ENCODE assay signal across 12 mouse cellular contexts in genomic region chr9:61554611-61555010, GRCm38 (mm10).
DNase-seq lines count a peak whose midpoint lies in the region; ATAC-seq and TF ChIP-seq lines count a peak whose summit lies in the region.
"Had no signal": no experiment of that assay in that cellular context is flagged by ENCODE, and none has a peak within 500 bp of the region (broad histone marks: within the 10 kb centered on the region; RNA-seq: fewer than 3 reads in every experiment).

No protein-coding gene starts in this region.

- no peak for TF ChIP-seq POLR2A in heart, adult 2 months (IDR thresholded peaks at IDR 0.05; ENCODE audit: insufficient read depth, low read depth, low read length)

- H3K4me1 ChIP-seq in heart, adult 2 months (ENCODE audit: control insufficient read depth, insufficient read depth, low read length): peaks cover 4% of the 10 kb centered on the region; the same call in 1 of the 2 replicates
- no peaks in the 10 kb centered on the region for H3K4me1 ChIP-seq in heart, embryonic 12.5 days (replicated peaks)

- peak; percentile 30 to 68 for DNase-seq in heart, adult 2 months
- DNase-seq in adrenal gland, adult 2 months: peak; percentile 86
- DNase-seq in gastrocnemius, postnatal 10 days: peak; percentile 13
- peak; percentile 13 for DNase-seq in lung, postnatal 36 days
- DNase-seq in thymus, postnatal 14 days: no peak
- DNase-seq in ovary, postnatal 10 days (ENCODE audit: low spot score): no peak
- no peak for DNase-seq in left cerebral cortex, postnatal 36 days (ENCODE audit: low spot score in 2 of 2)
- DNase-seq: cerebellum, adult 9-10 months had no signal

- H3K36me3 ChIP-seq in heart, adult 2 months (ENCODE audit: control insufficient read depth, insufficient read depth, low read length): no peaks in the 10 kb centered on the region
- no peaks in the 10 kb centered on the region for H3K36me3 ChIP-seq in heart, embryonic 12.5 days
- H3K36me3 ChIP-seq: embryonic facial prominence, embryonic 13.5 days; limb, embryonic 15.5 days had no signal

- intact Hi-C loops in heart, adult 2 months (cut with DNase I): loop anchor here (5.0 to 10.0 kb wide), 2 partner anchors 97 to 140 kb away; no protein-coding TSS in a partner anchor
- intact Hi-C loops in left cerebral cortex, postnatal 36 days (cut with DNase I): loop anchor here (5.0 kb wide), 1 partner anchor 182 kb away; the partner anchor contains the start of gene Tle3

- ATAC-seq in heart, embryonic 12.5 days (ENCODE audit: insufficient number of reproducible peaks, low FRiP score): no peak
- ATAC-seq: intestine, embryonic 16.5 days had no signal

- no peak overlapping the region for H3K4me3 ChIP-seq in heart, adult 2 months
- no peak overlapping the region for H3K4me3 ChIP-seq in heart, embryonic 12.5 days
- H3K4me3 ChIP-seq: embryonic facial prominence, embryonic 13.5 days; limb, embryonic 15.5 days had no signal

- WGBS in heart, adult 2 months: 58% methylated on average over 7 of the region's 7 CpGs
- WGBS in heart, embryonic 12.5 days: 60% methylated on average over 7 of the region's 7 CpGs

- 0 out of 2 replicates have a peak, but pooled peaks have one; percentile 48 for TF ChIP-seq EP300 in heart, adult 2 months (IDR thresholded peaks at IDR 0.05; ENCODE audit: insufficient read depth, low read depth, low read length)

- H3K27me3 ChIP-seq in heart, adult 2 months (ENCODE audit: control insufficient read depth, insufficient read depth, low read length): no peaks in the 10 kb centered on the region
- peaks cover 18% of the 10 kb centered on the region for H3K27me3 ChIP-seq in heart, embryonic 12.5 days (replicated peaks)
- H3K27me3 ChIP-seq: embryonic facial prominence, embryonic 13.5 days; limb, embryonic 15.5 days had no signal

- no peak overlapping the region for H3K27ac ChIP-seq in heart, adult 2 months
- no peak overlapping the region for H3K27ac ChIP-seq in heart, embryonic 12.5 days (ENCODE audit: poor library complexity, severe bottlenecking)
- H3K27ac ChIP-seq: embryonic facial prominence, embryonic 13.5 days; limb, embryonic 15.5 days had no signal

- H3K79me2 ChIP-seq in heart, adult 2 months (replicated peaks; ENCODE audit: control insufficient read depth, insufficient read depth, low read length): no peaks in the 10 kb centered on the region

- H3K4me2 ChIP-seq in heart, embryonic 12.5 days: no peak overlapping the region
- H3K4me2 ChIP-seq: embryonic facial prominence, embryonic 13.5 days; limb, embryonic 15.5 days had no signal

- H3K9me3 ChIP-seq in heart, embryonic 12.5 days (replicated peaks): no peaks in the 10 kb centered on the region
- H3K9me3 ChIP-seq: embryonic facial prominence, embryonic 13.5 days; limb, embryonic 15.5 days had no signal

- H3K9ac ChIP-seq in heart, adult 2 months (ENCODE audit: low read depth, low read length): no peak overlapping the region
- no peak overlapping the region for H3K9ac ChIP-seq in heart, embryonic 12.5 days
- H3K9ac ChIP-seq: embryonic facial prominence, embryonic 13.5 days; limb, embryonic 15.5 days had no signal

- TF ChIP-seq CTCF in heart, adult 2 months (IDR thresholded peaks at IDR 0.05): no peak

Comparison
In these comparisons a context has a peak if more than half of its experiments do, and no peak if none do; other contexts are left out.
1. DNase-seq: peak in heart, adult 2 months (2 of 2), adrenal gland, adult 2 months (single experiment), gastrocnemius, postnatal 10 days (single experiment) and lung, postnatal 36 days (single experiment); none in thymus, postnatal 14 days (single experiment), ovary, postnatal 10 days (single experiment) and left cerebral cortex, postnatal 36 days (0 of 2).